Mouse (Mus musculus) c-Kit-positive CD71-positive TER-119-positive erythroid progenitor cells, embryonic 14.5 days (primary cell): ENCODE results near the gene Scn7a.
A peak's percentile ranks its signal among the peaks of the same experiment; 100 is the strongest.

Experiments
- DNase-seq: peaks from one replicate; pipeline ENCODE4 v3.0.0-alpha.2; 2013; ENCODE audit warnings: low spot score

The Scn7a gene

GRCm38 (mm10) chr2:66784765-66785164, at the start of gene Scn7a:
Gene Scn7a (minus strand): TSS chr2:66784914.
- no peak for DNase-seq

- no peak for DNase-seq
Observed at GRCm38 (mm10) chr2:66827729-66828128, 43.0 kb upstream of the Scn7a start.

DNA sequence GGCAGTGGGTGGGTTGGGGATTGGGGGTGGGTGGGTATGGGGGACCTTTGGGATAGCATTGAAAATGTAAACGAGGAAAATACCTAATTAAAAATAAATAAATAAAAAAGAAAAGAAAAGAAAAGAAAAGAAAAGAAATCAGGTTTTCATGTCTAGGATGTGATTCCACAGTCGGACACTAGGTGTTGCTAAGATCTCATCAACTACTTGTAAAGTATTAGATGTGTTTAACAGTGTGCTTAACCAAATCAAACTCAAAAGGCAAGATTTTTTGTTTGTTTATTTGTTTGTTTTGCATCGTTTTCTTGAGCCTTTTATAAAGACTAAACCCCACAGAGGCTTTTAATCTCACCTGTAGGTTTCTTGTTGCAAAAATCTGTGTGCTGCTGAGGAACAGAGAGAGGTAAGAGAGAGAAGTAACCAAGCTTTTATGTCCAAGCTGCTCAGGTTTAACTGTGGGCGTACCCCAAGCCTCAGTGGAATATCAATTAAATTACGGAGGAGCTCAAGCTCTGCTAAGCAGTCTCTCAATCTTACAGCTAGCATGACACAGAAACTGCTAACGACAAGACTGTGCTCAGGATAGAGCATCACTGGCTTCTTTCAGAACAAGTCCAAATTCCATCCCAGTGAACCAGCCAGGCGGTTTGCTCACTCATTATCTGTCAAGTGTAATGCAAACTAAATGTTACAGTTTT, 35.3 kb upstream of the Scn7a start:
- DNase-seq, result no peak

- DNase-seq, result peak; percentile 1
Observed at GRCm38 (mm10) chr2:66799676-66800249, 15.0 kb upstream of the Scn7a start.

DNA sequence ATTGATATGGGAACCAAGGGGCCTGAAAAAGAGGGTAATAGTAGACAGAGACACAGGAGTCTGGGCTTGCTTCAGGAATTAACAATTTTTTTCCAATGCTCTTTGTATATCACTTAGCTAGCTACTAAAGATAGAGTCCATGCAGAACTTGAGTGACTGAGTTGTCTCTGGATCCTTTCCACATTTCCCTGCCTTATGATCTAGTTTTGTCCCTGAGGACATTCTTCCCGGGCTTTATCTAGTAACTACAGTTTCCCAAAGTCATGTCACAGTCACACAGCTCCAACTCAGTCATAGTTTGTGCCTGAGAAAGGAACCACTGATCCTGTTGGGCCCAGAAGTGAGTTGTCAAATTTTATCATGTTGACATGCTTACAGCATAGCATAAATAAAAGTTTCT, 12.8 kb upstream of the Scn7a start:
- no peak for DNase-seq

DNA sequence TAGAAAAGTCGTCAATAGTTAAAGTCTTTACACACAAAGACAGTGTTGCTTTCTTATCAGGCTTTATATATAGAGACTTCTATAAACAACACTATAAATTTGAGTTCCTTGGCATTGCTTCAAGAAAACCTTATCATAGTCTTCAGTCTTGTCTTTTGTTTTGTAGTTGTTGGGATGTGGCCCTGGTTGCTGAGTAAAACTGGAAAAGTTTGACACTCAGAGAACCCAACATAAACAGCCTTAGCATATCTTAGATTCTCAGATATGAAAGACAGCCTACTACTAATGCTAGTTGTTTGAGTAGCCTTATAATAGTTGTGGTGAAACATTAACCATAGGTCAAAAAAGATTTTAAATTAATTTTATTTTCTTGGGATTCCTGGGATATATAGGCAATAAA, 6.9 kb upstream of the Scn7a start:
- DNase-seq, result no peak

- no peak for DNase-seq
Observed at GRCm38 (mm10) chr2:66780884-66781283, 3.8 kb downstream of the Scn7a start.

- DNase-seq, result no peak
Observed at GRCm38 (mm10) chr2:66767980-66768379, 16.7 kb downstream of the Scn7a start.

DNA sequence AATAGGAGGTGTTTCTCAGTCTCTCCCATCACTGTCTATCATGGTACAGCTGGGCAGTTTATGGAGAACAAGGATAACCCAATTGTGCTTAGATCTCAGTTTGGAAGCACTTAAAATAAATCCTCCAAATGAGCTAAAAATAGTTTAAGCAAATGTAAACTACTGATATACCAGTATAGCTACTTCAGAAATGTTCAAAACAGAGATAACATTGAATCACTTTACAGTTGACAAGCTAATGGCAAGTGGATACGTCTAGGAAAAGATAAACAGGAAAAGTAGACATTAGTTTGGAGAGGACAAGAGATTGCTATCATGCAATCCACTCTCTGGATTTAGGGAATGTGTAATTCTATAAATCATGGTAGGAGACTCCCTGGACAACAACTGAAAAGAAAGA, 19.5 kb downstream of the Scn7a start:
- no peak for DNase-seq

DNA sequence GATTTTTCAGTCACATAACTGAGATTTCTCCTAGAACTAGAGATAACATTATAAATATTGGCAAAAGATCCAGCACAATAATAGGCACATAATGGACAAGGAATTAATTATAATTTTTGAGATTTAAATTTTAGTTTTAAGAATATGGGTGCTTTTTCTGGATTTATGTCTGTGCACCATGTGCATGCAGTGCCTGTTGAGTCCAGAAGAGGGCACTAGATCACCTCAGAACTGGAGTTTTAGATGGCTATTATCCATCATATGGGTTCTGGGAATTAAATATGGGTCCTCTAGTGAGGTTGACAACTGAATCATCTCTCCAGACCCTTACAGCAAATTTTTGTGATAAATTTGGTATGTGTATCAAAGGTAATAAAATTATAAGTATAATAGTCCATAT, 21.8 kb downstream of the Scn7a start:
- no peak for DNase-seq

GRCm38 (mm10) chr2:66728002-66728401, 56.7 kb downstream of the Scn7a start:
- no peak for DNase-seq

GRCm38 (mm10) chr2:66727585-66727974, 57.1 kb downstream of the Scn7a start:
- no peak for DNase-seq

- DNase-seq, result no peak
Observed at GRCm38 (mm10) chr2:66726878-66727584, 57.7 kb downstream of the Scn7a start.

- DNase-seq, result no peak
Observed at GRCm38 (mm10) chr2:66712071-66712470, 72.6 kb downstream of the Scn7a start.

DNA sequence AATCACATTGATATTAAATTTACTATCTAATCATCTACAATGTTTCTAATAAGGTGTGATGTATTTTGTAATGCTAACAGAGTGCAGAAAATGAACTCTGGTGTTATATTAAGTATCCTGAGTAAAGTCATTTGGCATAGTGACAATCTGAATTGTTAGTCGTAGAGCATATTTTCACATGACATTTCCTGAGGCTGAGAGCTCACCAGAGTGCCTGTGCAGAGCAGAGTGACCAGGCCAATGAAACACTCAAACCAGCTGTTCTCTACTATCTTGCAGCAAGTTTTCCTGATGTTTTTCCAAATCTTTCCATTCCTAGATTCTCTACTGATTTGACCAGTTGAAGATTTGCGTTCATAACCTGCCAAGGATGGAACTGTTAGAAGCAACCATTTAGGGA, 92.4 kb downstream of the Scn7a start:
- no peak for DNase-seq

GRCm38 (mm10) chr2:66661988-66662387, 122.7 kb downstream of the Scn7a start:
- DNase-seq, result no peak

GRCm38 (mm10) chr2:66656430-66656829, 128.3 kb downstream of the Scn7a start:
- DNase-seq, result no peak

GRCm38 (mm10) chr2:66655431-66655830, 129.3 kb downstream of the Scn7a start:
- DNase-seq, result no peak

- no peak for DNase-seq
Observed at GRCm38 (mm10) chr2:66644384-66644783, 140.3 kb downstream of the Scn7a start.

DNA sequence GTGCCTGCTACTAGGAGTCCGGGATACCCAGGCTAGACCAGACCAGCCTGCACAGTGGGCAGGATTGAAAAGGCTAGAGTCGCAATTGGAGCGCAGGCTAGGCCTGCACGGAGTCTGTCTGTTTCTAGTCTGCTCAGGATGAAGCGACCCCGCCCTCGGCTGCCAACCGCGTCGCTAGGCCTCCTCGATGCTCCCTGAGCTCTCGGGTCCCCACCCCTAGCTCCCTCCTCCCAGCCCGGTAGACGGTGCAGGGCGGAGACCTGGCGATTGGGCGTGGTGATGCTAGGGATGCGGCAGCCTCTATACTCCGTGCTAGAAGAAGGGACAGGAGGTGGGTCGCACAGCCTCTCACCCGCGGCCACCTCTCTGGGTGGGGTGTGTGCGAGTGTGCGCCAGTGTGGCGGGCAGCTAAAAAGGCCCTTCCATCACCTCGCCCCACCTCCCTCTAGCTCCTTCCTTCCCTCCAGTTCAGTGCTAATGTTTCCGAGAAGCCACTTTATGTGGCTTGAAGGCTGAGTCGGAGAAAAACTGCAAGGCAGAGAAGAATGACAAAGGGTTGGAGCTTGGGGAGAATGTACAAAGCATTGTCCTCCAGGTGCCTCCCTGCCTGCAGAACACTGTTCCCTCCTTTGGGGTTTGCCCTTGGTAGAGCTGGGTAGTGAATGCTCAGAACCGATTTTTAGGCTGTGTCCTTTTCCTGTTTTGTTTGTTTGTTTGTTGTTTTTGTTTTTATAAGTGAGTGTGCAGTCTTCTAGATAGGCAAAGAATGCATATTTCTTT, 149.9 kb downstream of the Scn7a start, which contains the start of gene Scn9a:
Gene Scn9a, minus strand, starts transcription at position 383 of the 780 bp plus-strand sequence.
- no peak for DNase-seq

DNA sequence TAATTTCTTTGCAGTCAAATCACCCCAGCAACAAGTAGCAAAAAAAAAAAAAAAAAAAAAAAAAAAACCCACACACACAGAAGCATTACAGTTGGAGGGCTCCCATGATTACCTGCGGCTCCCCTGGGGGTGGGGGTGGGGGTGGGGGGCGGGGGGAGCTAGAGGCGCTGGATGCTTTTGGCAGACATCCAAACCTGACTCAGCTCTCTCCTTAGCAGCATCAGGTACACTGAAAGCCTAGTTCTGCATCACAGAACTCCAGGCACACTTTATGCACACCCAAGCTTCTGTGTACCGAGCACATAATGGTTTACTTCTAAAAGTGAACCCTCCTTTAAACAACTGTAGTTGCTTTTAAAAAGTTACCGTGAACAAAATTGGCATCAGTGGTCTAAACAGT, 152.0 kb downstream of the Scn7a start:
- no peak for DNase-seq
